Mouse (Mus musculus) C2C12 (cell line): ENCODE measurements at regions not wholly inside any gene's neighbourhood (a gene's known extent, or its start where the extent isn't known, plus 50 kb on each side); places are given as distances from the start of the nearest gene placed in this dataset.

ENCODE experiments used
- H3K27me3 ChIP-seq: one replicate; pipeline ENCODE4 v1.6.1; 2011; ENCODE audit not compliant: control insufficient read depth, insufficient read depth, insufficient read length
- H3K36me3 ChIP-seq: one replicate; pipeline ENCODE4 v1.6.1; 2011; ENCODE audit not compliant: control insufficient read depth, insufficient read depth
- H3K4me3 ChIP-seq: one replicate; pipeline ENCODE4 v1.5.1; 2011; ENCODE audit warnings: mild to moderate bottlenecking, control low read depth; ENCODE audit not compliant: poor library complexity, insufficient read depth, severe bottlenecking
- H3K79me2 ChIP-seq: one replicate; pipeline ENCODE4 v1.6.1; 2011; ENCODE audit not compliant: control insufficient read depth, insufficient read depth
- H3K79me3 ChIP-seq: one replicate; pipeline ENCODE4 v1.6.1; 2011; ENCODE audit warnings: low read depth, control low read depth
- H3ac ChIP-seq: one replicate; pipeline ENCODE3; 2011; ENCODE audit warnings: low read depth; ENCODE audit not compliant: control insufficient read depth, insufficient read length
- CEBPB ChIP-seq: IDR thresholded peaks from one replicate; pipeline ENCODE4 v1.6.1; 2011; ENCODE audit warnings: low read depth, mild to moderate bottlenecking, control low read depth, moderate library complexity
- CTCF ChIP-seq: IDR thresholded peaks from one replicate; pipeline ENCODE4 v1.5.1; 2011; ENCODE audit not compliant: control insufficient read depth, insufficient read depth, insufficient read length
- FOSL1 ChIP-seq: IDR thresholded peaks from one replicate; pipeline ENCODE4 v1.8.0; 2011; ENCODE audit warnings: mild to moderate bottlenecking, low read length; ENCODE audit not compliant: poor library complexity, insufficient read depth, severe bottlenecking
- MAX ChIP-seq: IDR thresholded peaks from one replicate; pipeline ENCODE4 v1.6.1; 2011; ENCODE audit warnings: mild to moderate bottlenecking, control low read depth
- MYOD1 ChIP-seq: IDR thresholded peaks from one replicate; pipeline ENCODE4 v1.6.1; 2011; ENCODE audit warnings: low read depth; ENCODE audit not compliant: control insufficient read depth, insufficient read length
- MYOG ChIP-seq: IDR thresholded peaks from one replicate; pipeline ENCODE4 v1.6.1; 2011; ENCODE audit not compliant: control insufficient read depth, insufficient read length; ENCODE audit errors: extremely low read depth
- USF1 ChIP-seq: IDR thresholded peaks from one replicate; pipeline ENCODE4 v1.6.1; 2011; ENCODE audit warnings: low read depth, mild to moderate bottlenecking, control low read depth, moderate library complexity

DNA sequence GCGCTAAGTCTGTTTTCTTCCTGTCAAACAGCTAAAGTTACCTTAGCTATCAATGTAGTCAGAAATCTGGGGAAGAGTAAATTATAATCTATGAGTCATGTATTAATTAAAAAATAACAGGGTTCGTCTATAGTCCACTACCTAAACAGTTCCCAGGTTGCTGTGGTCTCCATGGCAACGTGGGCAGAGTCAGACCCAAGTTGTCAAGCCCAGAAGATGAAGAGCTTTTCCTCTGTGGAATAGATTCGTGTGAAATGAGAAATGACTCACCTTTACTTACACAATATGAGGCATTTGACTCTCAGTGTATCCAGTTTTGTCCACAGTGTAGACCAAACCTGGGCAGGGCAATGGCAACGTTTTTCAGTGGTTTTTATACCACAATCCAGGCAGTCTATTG lies 149.2 kb downstream of the Tmem17 start:
- Histone ChIP-seq H3K27me3 (no peaks in the 10 kb centered on the region), H3K4me3 (no peak overlapping the region), H3ac (no peak overlapping the region), H3K79me3 (no peaks in the 10 kb centered on the region), H3K79me2 (no peaks in the 10 kb centered on the region), H3K36me3 (no peaks in the 10 kb centered on the region)
- no peak for TF ChIP-seq MAX

DNA sequence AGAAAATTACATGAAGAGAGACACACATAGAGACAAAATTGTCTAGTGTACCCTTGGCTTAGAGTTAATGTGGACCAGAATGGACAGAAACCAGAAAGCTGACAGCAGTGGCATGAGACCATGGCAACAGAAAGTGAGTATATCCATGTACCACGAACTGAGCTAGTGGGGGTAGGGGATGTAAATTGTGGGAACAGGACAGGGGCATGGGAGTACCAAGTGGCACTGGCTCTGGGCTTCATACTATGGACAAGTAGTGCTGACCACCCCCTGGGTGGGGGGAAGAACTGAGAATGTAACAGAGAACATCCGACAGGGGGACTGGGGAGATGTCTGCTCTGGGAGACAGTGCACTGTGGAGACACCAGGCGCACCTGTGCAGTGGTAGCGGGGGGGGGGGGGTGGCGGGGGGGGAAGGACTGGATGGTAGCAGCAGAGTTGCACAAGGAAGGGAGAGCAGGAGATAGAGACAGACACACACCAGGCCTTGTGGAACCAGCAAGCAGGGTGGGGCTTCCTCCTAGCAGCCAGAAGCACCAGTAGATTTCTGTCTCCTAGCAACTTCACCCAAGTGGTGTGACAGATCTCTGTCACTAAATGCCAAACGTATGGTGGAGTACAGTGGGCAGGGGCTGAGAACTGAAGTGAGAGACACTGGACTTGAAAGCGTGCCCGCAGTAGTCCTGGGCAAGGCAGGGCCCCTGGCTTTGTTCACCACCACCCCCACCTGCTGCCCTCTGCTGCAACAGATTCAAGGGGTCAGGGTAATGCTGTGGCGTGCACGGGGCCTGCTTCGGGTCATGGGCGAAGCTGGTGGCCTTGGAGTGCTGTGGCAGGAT lies 150.0 kb downstream of the Tmem17 start:
- Histone ChIP-seq H3K79me3 (no peaks in the 10 kb centered on the region), H3ac (no peak overlapping the region), H3K79me2 (no peaks in the 10 kb centered on the region), H3K36me3 (no peaks in the 10 kb centered on the region), H3K4me3 (no peak overlapping the region), H3K27me3 (no peaks in the 10 kb centered on the region)
- TF ChIP-seq CTCF (no peak), FOSL1 (no peak), CEBPB (no peak), USF1 (no peak), MAX (no peak), MYOG (no peak), MYOD1 (no peak)

GRCm38 (mm10) chr11:22665978-22666377 lies 154.1 kb downstream of the Tmem17 start:
- Histone ChIP-seq H3K27me3 (no peaks in the 10 kb centered on the region), H3K4me3 (no peak overlapping the region), H3K36me3 (no peaks in the 10 kb centered on the region), H3K79me2 (no peaks in the 10 kb centered on the region), H3K79me3 (no peaks in the 10 kb centered on the region), H3ac (no peak overlapping the region)
- no peak for TF ChIP-seq CEBPB
- TF ChIP-seq USF1: no peak
- no peak for TF ChIP-seq CTCF
- TF ChIP-seq MYOG: no peak
- TF ChIP-seq MYOD1: no peak
- no peak for TF ChIP-seq FOSL1
- no peak for TF ChIP-seq MAX

GRCm38 (mm10) chr11:22666378-22666777 lies 154.5 kb downstream of the Tmem17 start:
- no peaks in the 10 kb centered on the region for H3K27me3 ChIP-seq
- no peak overlapping the region for H3ac ChIP-seq
- no peaks in the 10 kb centered on the region for H3K79me3 ChIP-seq
- H3K36me3 ChIP-seq: no peaks in the 10 kb centered on the region
- TF ChIP-seq MYOD1: no peak
- H3K79me2 ChIP-seq: no peaks in the 10 kb centered on the region
- H3K4me3 ChIP-seq: no peak overlapping the region

GRCm38 (mm10) chr11:22668220-22668619 lies 156.3 kb downstream of the Tmem17 start:
- Histone ChIP-seq H3K79me2 (no peaks in the 10 kb centered on the region), H3K4me3 (no peak overlapping the region)

GRCm38 (mm10) chr11:22669267-22669666 lies 157.4 kb downstream of the Tmem17 start:
- Histone ChIP-seq H3ac (no peak overlapping the region), H3K4me3 (no peak overlapping the region), H3K27me3 (no peaks in the 10 kb centered on the region), H3K79me3 (no peaks in the 10 kb centered on the region), H3K36me3 (no peaks in the 10 kb centered on the region), H3K79me2 (no peaks in the 10 kb centered on the region)
- TF ChIP-seq FOSL1 (peak; percentile 95), CEBPB (peak; percentile 73), CTCF (no peak), MAX (peak; percentile 72), USF1 (peak; percentile 64), MYOD1 (peak; percentile 62), MYOG (no peak)

More at GRCm38 (mm10) chr11:22668220-22668619, 156.3 kb downstream of the Tmem17 start:
- Histone ChIP-seq H3K27me3 (no peaks in the 10 kb centered on the region), H3K79me3 (no peaks in the 10 kb centered on the region), H3ac (no peak overlapping the region), H3K36me3 (no peaks in the 10 kb centered on the region)
- TF ChIP-seq MYOG (no peak), MYOD1 (no peak), USF1 (peak; percentile 86), MAX (peak; percentile 58)
